ENCODE assay signal across 23 mouse cellular contexts in genomic region chr13:42920062-42920461, GRCm38 (mm10).
DNase-seq lines count a peak whose midpoint lies in the region; ATAC-seq lines count a peak whose summit lies in the region.
"Had no signal": no experiment of that assay in that cellular context is flagged by ENCODE, and none has a peak within 500 bp of the region (broad histone marks: within the 10 kb centered on the region; RNA-seq: fewer than 3 reads in every experiment).

No protein-coding gene starts in this region.

- no peaks in the 10 kb centered on the region for H3K9me3 ChIP-seq in midbrain, embryonic 11.5 days (ENCODE audit: control insufficient read depth, low read length)
- no peaks in the 10 kb centered on the region for H3K9me3 ChIP-seq in midbrain, embryonic 13.5 days
- H3K9me3 ChIP-seq: embryonic facial prominence, embryonic 10.5 days; embryonic facial prominence, embryonic 12.5 days; forebrain, embryonic 13.5 days; forebrain, embryonic 15.5 days had no signal

- no peak overlapping the region for H3K9ac ChIP-seq in midbrain, embryonic 11.5 days (ENCODE audit: low read length)
- no peak overlapping the region for H3K9ac ChIP-seq in midbrain, embryonic 13.5 days (replicated peaks)
- H3K9ac ChIP-seq: embryonic facial prominence, embryonic 12.5 days; forebrain, embryonic 13.5 days; forebrain, embryonic 15.5 days; forebrain, postnatal 0 days had no signal

- no peaks in the 10 kb centered on the region for H3K36me3 ChIP-seq in midbrain, embryonic 11.5 days (ENCODE audit: control insufficient read depth, insufficient read depth, low read length)
- H3K36me3 ChIP-seq in midbrain, embryonic 13.5 days: no peaks in the 10 kb centered on the region
- H3K36me3 ChIP-seq: embryonic facial prominence, embryonic 10.5 days; embryonic facial prominence, embryonic 12.5 days; forebrain, embryonic 15.5 days; G1E had no signal

- ATAC-seq in midbrain, embryonic 11.5 days (ENCODE audit: low FRiP score): no peak
- ATAC-seq in midbrain, embryonic 13.5 days: no peak
- ATAC-seq: activated CD4-positive, CD25-positive, alpha-beta regulatory T cell, adult 4 months; CD4-positive, CD25-positive, alpha-beta regulatory T cell, adult 4 months; forebrain, embryonic 13.5 days; forebrain, embryonic 15.5 days; forebrain, postnatal 0 days; Patski had no signal

- no peak overlapping the region for H3K4me3 ChIP-seq in midbrain, embryonic 11.5 days (ENCODE audit: low read depth, low read length)
- H3K4me3 ChIP-seq in midbrain, embryonic 13.5 days (replicated peaks): no peak overlapping the region
- H3K4me3 ChIP-seq: embryonic facial prominence, embryonic 10.5 days; embryonic facial prominence, embryonic 12.5 days; forebrain, embryonic 13.5 days; forebrain, embryonic 15.5 days had no signal

- peak; percentile 9 for DNase-seq in heart, adult 11 months
- no peak for DNase-seq in heart, adult 8-10 months (ENCODE audit: low spot score)
- DNase-seq in midbrain, embryonic 11.5 days (ENCODE audit: low spot score, missing footprints): peak; percentile 37
- no peak for DNase-seq in left cerebral cortex, postnatal 36 days (ENCODE audit: low spot score in 2 of 2)
- DNase-seq: adrenal gland, adult 8-10 months; adrenal gland, postnatal 14 days; adrenal gland, postnatal 36 days; B cell, adult 2 months; cerebellum, adult 11-12 months; cerebellum, adult 2 months; cerebellum, adult 9-10 months; cerebellum, postnatal 10 days; cerebellum, postnatal 25 days; forebrain, postnatal 0 days had no signal

- H3K27me3 ChIP-seq in midbrain, embryonic 11.5 days (ENCODE audit: control insufficient read depth, insufficient read depth, low read length): peaks cover 9% of the 10 kb centered on the region
- peaks cover 15% of the 10 kb centered on the region for H3K27me3 ChIP-seq in midbrain, embryonic 13.5 days
- H3K27me3 ChIP-seq: forebrain, embryonic 15.5 days had no signal

- intact Hi-C loops in left cerebral cortex, postnatal 36 days (cut with DNase I): no loop called here

- H3K27ac ChIP-seq in midbrain, embryonic 11.5 days (ENCODE audit: low read depth, low read length): no peak overlapping the region
- no peak overlapping the region for H3K27ac ChIP-seq in midbrain, embryonic 13.5 days
- H3K27ac ChIP-seq: embryonic facial prominence, embryonic 10.5 days; embryonic facial prominence, embryonic 12.5 days; forebrain, embryonic 13.5 days; forebrain, embryonic 15.5 days had no signal

- WGBS in midbrain, embryonic 11.5 days: 95% methylated on average over 2 of the region's 2 CpGs
- WGBS in midbrain, embryonic 13.5 days: 92% methylated on average over 2 of the region's 2 CpGs

- no peak overlapping the region for H3K4me2 ChIP-seq in midbrain, embryonic 11.5 days
- no peak overlapping the region for H3K4me2 ChIP-seq in midbrain, embryonic 13.5 days (replicated peaks)
- H3K4me2 ChIP-seq: embryonic facial prominence, embryonic 12.5 days; forebrain, embryonic 13.5 days; forebrain, embryonic 15.5 days had no signal

- peaks cover 5% of the 10 kb centered on the region; the same call in 1 of the 2 replicates for H3K4me1 ChIP-seq in midbrain, embryonic 11.5 days (ENCODE audit: control insufficient read depth, insufficient read depth, low read length)
- peaks cover 22% of the 10 kb centered on the region for H3K4me1 ChIP-seq in midbrain, embryonic 13.5 days (replicated peaks)

Comparison
In these comparisons a context has a peak if more than half of its experiments do, and no peak if none do; other contexts are left out.
1. DNase-seq: peak in heart, adult 11 months (single experiment) and midbrain, embryonic 11.5 days (single experiment); none in heart, adult 8-10 months (single experiment) and left cerebral cortex, postnatal 36 days (0 of 2).